Mouse (Mus musculus) liver, embryonic 14.5 days (tissue): ENCODE measurements around the gene Rims4. TPM values are rescaled to one million over a fixed set of nuclear protein-coding genes. Genes with fewer than 3 reads are reported as not detected.

ENCODE experiments used
- ATAC-seq: fragments of 200-750 bp; cut with Nextera tagmentation; 2 replicates; pipeline ENCODE4 v1.8.0; 2017; ENCODE audit warnings: moderate number of reproducible peaks, mild to moderate bottlenecking, moderate library complexity; ENCODE audit not compliant: insufficient read depth
- DNase-seq, 3 experiments: peaks; one replicate each; pipeline ENCODE4 v3.0.0-alpha.2; 2012 to 2013; ENCODE audit warnings: low read depth in 3 of 3, low spot score in 3 of 3
- H3K27ac ChIP-seq: fragments of 300-500 bp; sonication (generic); 2 replicates; pipeline ENCODE4 v1.5.1; 2014; ENCODE audit warnings: moderate library complexity, mild to moderate bottlenecking, control low read depth, inconsistent platforms
- H3K27me3 ChIP-seq: fragments of 300-500 bp; sonication (generic); 2 replicates; pipeline ENCODE4 v1.6.1; 2014; ENCODE audit warnings: mild to moderate bottlenecking, low read length, moderate library complexity; ENCODE audit not compliant: control insufficient read depth, insufficient read depth
- H3K36me3 ChIP-seq: fragments of 300-500 bp; sonication (generic); replicated peaks from 2 replicates; pipeline ENCODE4 v1.6.1; 2014; ENCODE audit warnings: low read depth; ENCODE audit not compliant: control insufficient read depth, insufficient read depth
- H3K4me1 ChIP-seq, 2 experiments: fragments of 200-500 bp in 1 of 2; fragments of 300-500 bp in 1 of 2; sonication (generic) in 1 of 2; replicated peaks; 2 replicates each; pipeline ENCODE4 v1.6.1; 2012 to 2014; ENCODE audit warnings: antibody characterized with exemption in 1 of 2, inconsistent platforms in 1 of 2, low read length in 1 of 2; ENCODE audit not compliant: control insufficient read depth in 2 of 2, insufficient read depth in 2 of 2
- H3K4me2 ChIP-seq: fragments of 300-500 bp; sonication (generic); 2 replicates; pipeline ENCODE4 v1.6.1; 2014; ENCODE audit warnings: low read depth, mild to moderate bottlenecking, control low read depth, moderate library complexity
- H3K4me3 ChIP-seq, 2 experiments: fragments of 200-500 bp in 1 of 2; fragments of 300-500 bp in 1 of 2; sonication (generic) in 1 of 2; 2 replicates each; pipeline ENCODE4 v1.5.1; 2012 to 2014; ENCODE audit warnings: low read depth in 2 of 2, low read length in 2 of 2, mild to moderate bottlenecking in 2 of 2, control low read depth in 1 of 2, inconsistent platforms in 1 of 2, moderate library complexity in 1 of 2; ENCODE audit not compliant: insufficient read depth in 1 of 2
- H3K9ac ChIP-seq: fragments of 300-500 bp; sonication (generic); replicated peaks from 2 replicates; pipeline ENCODE4 v1.6.1; 2014; ENCODE audit warnings: mild to moderate bottlenecking, control low read depth, moderate library complexity
- H3K9me3 ChIP-seq: fragments of 300-500 bp; sonication (generic); 2 replicates; pipeline ENCODE4 v1.6.1; 2016; ENCODE audit warnings: low read length, mixed read lengths; ENCODE audit not compliant: control insufficient read depth
- CTCF ChIP-seq: IDR thresholded peaks from 2 replicates; pipeline ENCODE4 v1.5.1; 2016; ENCODE audit warnings: antibody characterized with exemption, low read depth, control low read depth
- EP300 ChIP-seq: IDR thresholded peaks from 2 replicates; pipeline ENCODE4 v1.6.1; 2016; ENCODE audit warnings: antibody characterized with exemption, low read depth
- WGBS: fragments of 180-500 bp; shearing (Covaris S2); extraction: QIAGEN DNeasy Blood & Tissue Kit; methylation state at CpG from one replicate; pipeline ENCODE4 v1.1.7; 2014; ENCODE audit not compliant: insufficient replicate concordance; 5-methylcytosine and 5-hydroxymethylcytosine counted together
- polyA plus RNA-seq, 2 experiments: library from polyadenylated mRNA; depleted of rRNA in 1 of 2; stranded (reverse) in 1 of 2; unstranded in 1 of 2; fragments of >200 nt; fragmentation: Nextera tagmentation in 1 of 2; extraction: Ambion mirVana in 1 of 2; gene quantifications; 2 replicates each; pipeline versions ENCODE4 v1.2.1 to v1.2.3; 2012 to 2014

The Rims4 gene
- polyA plus RNA-seq, 2 experiments, result 0.12 to 0.14 TPM

DNA sequence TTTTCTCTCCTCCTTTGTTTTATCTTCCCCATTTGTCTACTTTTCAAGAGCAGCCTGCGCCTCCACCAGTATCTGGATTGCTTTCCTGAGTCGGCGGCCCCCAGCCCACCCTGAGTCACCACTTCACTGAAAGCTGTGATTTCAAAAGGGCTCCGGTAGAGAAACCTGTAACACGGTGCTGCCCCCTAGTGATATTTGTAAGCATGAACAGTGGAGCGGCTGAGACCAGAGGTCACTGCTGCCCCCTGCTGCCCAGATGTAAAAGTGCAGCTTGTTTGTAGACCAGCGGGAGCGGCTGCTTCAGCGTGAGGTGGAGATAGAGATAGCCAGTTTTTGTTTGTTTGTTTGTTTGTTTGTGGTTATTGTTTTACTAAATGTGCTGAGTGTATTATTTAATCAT is 80.4 kb downstream of the Rims4 start:
- no peaks in the 10 kb centered on the region for H3K9me3 ChIP-seq
- ATAC-seq, result no peak
- H3K4me1 ChIP-seq, result no peaks in the 10 kb centered on the region
- H3K4me2 ChIP-seq, result no peak overlapping the region
- H3K36me3 ChIP-seq, result no peaks in the 10 kb centered on the region
- DNase-seq, result peak; percentile 31 to 44 (median 40)
- TF ChIP-seq CTCF (peak; percentile 99), EP300 (no peak)
- no peaks in the 10 kb centered on the region for H3K27me3 ChIP-seq
- no peak overlapping the region for H3K27ac ChIP-seq
- 24% methylated on average over 9 of the region's 9 CpGs for WGBS
- H3K9ac ChIP-seq, result no peak overlapping the region
- H3K4me3 ChIP-seq, result no peak overlapping the region

GRCm38 (mm10) chr2:163831163-163831562 is 87.3 kb downstream of the Rims4 start:
- no peak overlapping the region for H3K4me3 ChIP-seq
- no peaks in the 10 kb centered on the region for H3K36me3 ChIP-seq
- TF ChIP-seq CTCF (no peak), EP300 (no peak)

DNA sequence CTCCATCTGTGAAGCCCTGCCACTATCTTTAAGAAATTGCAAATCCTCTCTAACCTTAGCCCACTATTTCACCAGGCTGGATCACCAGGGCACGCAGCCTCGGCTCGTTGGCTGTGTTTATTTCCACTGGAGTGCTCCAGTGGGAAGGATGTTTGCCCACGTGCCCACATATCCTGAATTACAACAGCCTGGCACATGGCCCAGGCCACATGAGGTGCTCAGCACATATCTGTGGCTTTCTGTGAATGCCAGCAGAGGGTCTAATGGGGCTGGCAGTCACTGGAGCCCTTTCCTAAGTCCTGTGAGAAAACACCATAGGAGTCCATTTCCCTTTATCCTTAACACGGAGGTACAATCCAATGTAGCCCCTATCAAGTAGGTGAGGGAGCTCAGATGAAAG is 92.0 kb downstream of the Rims4 start:
- H3K9me3 ChIP-seq, result no peaks in the 10 kb centered on the region
- WGBS, result 57% methylated on average over 5 of the region's 5 CpGs
- H3K4me2 ChIP-seq, result no peak overlapping the region
- DNase-seq (no peak), ATAC-seq (no peak)
- no peak overlapping the region for H3K9ac ChIP-seq
- no peaks in the 10 kb centered on the region for H3K27me3 ChIP-seq
- no peaks in the 10 kb centered on the region for H3K36me3 ChIP-seq
- no peaks in the 10 kb centered on the region for H3K4me1 ChIP-seq
- TF ChIP-seq EP300 (no peak), CTCF (no peak)
- H3K4me3 ChIP-seq, result no peak overlapping the region
- no peak overlapping the region for H3K27ac ChIP-seq

More at GRCm38 (mm10) chr2:163831163-163831562, 87.3 kb downstream of the Rims4 start:
- Histone ChIP-seq H3K4me1 (no peaks in the 10 kb centered on the region), H3K4me2 (no peak overlapping the region), H3K9me3 (no peaks in the 10 kb centered on the region), H3K27ac (no peak overlapping the region), H3K9ac (no peak overlapping the region), H3K27me3 (no peaks in the 10 kb centered on the region)
- ATAC-seq (no peak), DNase-seq (no peak)
- WGBS, result 40% methylated on average over 1 of the region's 1 CpGs

DNA sequence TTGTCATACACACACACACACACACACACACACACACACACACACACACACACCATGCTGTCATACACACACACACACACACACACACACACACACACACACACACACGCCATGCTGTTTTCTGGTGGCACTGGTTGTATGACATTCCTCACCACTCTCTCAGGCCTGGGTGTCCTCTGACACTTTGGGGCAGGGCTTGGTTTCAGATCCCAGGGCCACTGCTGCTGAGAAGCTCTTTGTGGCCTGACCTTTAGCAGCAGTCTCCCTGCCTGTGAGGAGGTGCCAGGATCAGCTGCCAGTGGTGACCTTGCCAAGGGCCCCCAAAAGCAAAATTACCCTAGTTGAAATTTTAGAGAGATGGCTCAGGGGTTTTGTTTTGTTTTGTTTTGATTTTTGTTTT is 92.6 kb downstream of the Rims4 start:
- WGBS, result 50% methylated on average over 1 of the region's 1 CpGs
- no peak overlapping the region for H3K4me3 ChIP-seq
- no peaks in the 10 kb centered on the region for H3K9me3 ChIP-seq
- no peak overlapping the region for H3K9ac ChIP-seq
- no peak for ATAC-seq
- no peaks in the 10 kb centered on the region for H3K36me3 ChIP-seq
- no peak overlapping the region for H3K27ac ChIP-seq
- TF ChIP-seq CTCF (no peak), EP300 (no peak)
- no peaks in the 10 kb centered on the region for H3K4me1 ChIP-seq
- H3K4me2 ChIP-seq, result no peak overlapping the region
- no peaks in the 10 kb centered on the region for H3K27me3 ChIP-seq
- DNase-seq, result no peak

DNA sequence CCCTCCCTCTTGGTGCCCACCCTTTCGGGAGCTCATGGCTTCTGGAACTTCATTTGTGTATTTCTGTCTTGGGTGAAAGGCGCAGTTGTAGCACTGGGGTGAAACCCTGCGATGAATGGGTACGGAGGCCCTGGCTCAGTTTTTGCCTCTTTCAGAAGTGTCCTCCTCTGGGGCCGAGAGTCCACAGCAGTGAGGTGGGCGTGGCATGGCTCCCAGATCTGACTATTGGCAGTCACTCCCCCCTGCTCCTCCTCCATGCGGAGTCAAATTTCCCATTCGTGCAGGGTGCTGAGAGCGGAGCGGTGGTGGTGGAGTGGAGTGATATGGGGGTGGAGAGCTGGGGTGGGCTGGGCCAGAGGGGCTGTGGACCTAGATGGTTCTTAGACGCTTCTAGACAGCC is 94.7 kb downstream of the Rims4 start:
- H3K9me3 ChIP-seq, result no peaks in the 10 kb centered on the region
- H3K36me3 ChIP-seq, result no peaks in the 10 kb centered on the region
- 41% methylated on average over 11 of the region's 11 CpGs for WGBS
- no peaks in the 10 kb centered on the region for H3K27me3 ChIP-seq
- H3K27ac ChIP-seq, result no peak overlapping the region
- H3K4me1 ChIP-seq, result no peaks in the 10 kb centered on the region
- no peak overlapping the region for H3K9ac ChIP-seq
- peak overlapping the region; percentile 13; the same call in 1 of the 2 replicates for H3K4me2 ChIP-seq
- ATAC-seq (peak; percentile 57; the same call in 1 of the 2 replicates), DNase-seq (peak in 1 of 3 experiments; percentile 7)
- H3K4me3 ChIP-seq, result no peak overlapping the region
- TF ChIP-seq EP300, result no peak
- TF ChIP-seq CTCF, result no peak
